In genomic region chr6:97179367-97179828, GRCm38 (mm10) we compare ENCODE assay signal across 8 mouse cellular contexts. TPM values are rescaled to one million over a fixed set of nuclear protein-coding genes. Genes with fewer than 3 reads are reported as not detected.
DNase-seq lines count a peak whose midpoint lies in the region; ATAC-seq and TF ChIP-seq lines count a peak whose summit lies in the region.

No protein-coding gene starts in this region.

- ATAC-seq in heart, embryonic 12.5 days (ENCODE audit: insufficient number of reproducible peaks, low FRiP score): peak; percentile 69
- peak; percentile 48 for ATAC-seq in limb, embryonic 12.5 days (ENCODE audit: insufficient number of reproducible peaks, insufficient read depth, low FRiP score, low TSS enrichment, low read depth)
- ATAC-seq in neural tube, embryonic 14.5 days (ENCODE audit: low read depth): no peak; the same call in 1 of the 2 replicates

- peak overlapping the region; percentile 92 for H3K9ac ChIP-seq in heart, embryonic 12.5 days
- peak overlapping the region; percentile 94 for H3K9ac ChIP-seq in ES-E14 (ENCODE audit: insufficient read depth, low read depth, low read length, poor library complexity, severe bottlenecking)
- peak overlapping the region; percentile 94 for H3K9ac ChIP-seq in limb, embryonic 12.5 days (replicated peaks)
- peak overlapping the region; percentile 92 for H3K9ac ChIP-seq in neural tube, embryonic 14.5 days (replicated peaks; ENCODE audit: low read depth, low read length)

- peak overlapping the region; percentile 70 for H3K4me3 ChIP-seq in heart, embryonic 12.5 days
- peak overlapping the region; percentile 92 to 94 for H3K4me3 ChIP-seq in ES-E14 (ENCODE audit: insufficient read depth in 1 of 2, low read depth in 1 of 2, low read length in 2 of 2, poor library complexity in 1 of 2, severe bottlenecking in 1 of 2)
- H3K4me3 ChIP-seq in limb, embryonic 12.5 days (replicated peaks): peak overlapping the region; percentile 97
- H3K4me3 ChIP-seq in neural tube, embryonic 14.5 days (ENCODE audit: low read depth, low read length): peak overlapping the region; percentile 98

- H3K9me3 ChIP-seq in heart, embryonic 12.5 days (replicated peaks): no peaks in the 10 kb centered on the region
- H3K9me3 ChIP-seq in ES-E14 (ENCODE audit: control insufficient read depth, insufficient read depth, low read depth, low read length): no peaks in the 10 kb centered on the region
- H3K9me3 ChIP-seq in limb, embryonic 12.5 days: no peaks in the 10 kb centered on the region
- no peaks in the 10 kb centered on the region for H3K9me3 ChIP-seq in neural tube, embryonic 14.5 days (ENCODE audit: control insufficient read depth, low read length)

- intact Hi-C loops in heart, postnatal 36 days (cut with DNase I): loop anchor here (2.0 to 10.0 kb wide), 2 partner anchors 31 to 345 kb away; partner anchors contain the start of gene Eogt
- intact Hi-C loops in gastrocnemius, postnatal 36 days (cut with DNase I): loop anchor here (10.0 kb wide), 1 partner anchor 235 kb away; no protein-coding TSS in a partner anchor

- no peaks in the 10 kb centered on the region for H3K27me3 ChIP-seq in heart, embryonic 12.5 days (replicated peaks)
- H3K27me3 ChIP-seq in limb, embryonic 12.5 days: no peaks in the 10 kb centered on the region
- H3K27me3 ChIP-seq in neural tube, embryonic 14.5 days (ENCODE audit: control insufficient read depth, insufficient read depth, low read length): no peaks in the 10 kb centered on the region

- H3K27ac ChIP-seq in heart, embryonic 12.5 days (ENCODE audit: poor library complexity, severe bottlenecking): peak overlapping the region; percentile 93
- peak overlapping the region; percentile 67 for H3K27ac ChIP-seq in ES-E14 (ENCODE audit: insufficient read depth, low read depth, low read length, poor library complexity, severe bottlenecking)
- peak overlapping the region; percentile 94 for H3K27ac ChIP-seq in limb, embryonic 12.5 days
- peak overlapping the region; percentile 87 for H3K27ac ChIP-seq in neural tube, embryonic 14.5 days (ENCODE audit: low read depth, low read length)

- H3K4me2 ChIP-seq in heart, embryonic 12.5 days: peak overlapping the region; percentile 80
- H3K4me2 ChIP-seq in limb, embryonic 12.5 days: peak overlapping the region; percentile 73
- peak overlapping the region; percentile 55 for H3K4me2 ChIP-seq in neural tube, embryonic 14.5 days (ENCODE audit: low read depth, low read length)

- H3K4me1 ChIP-seq in heart, embryonic 12.5 days (replicated peaks): peaks cover 25% of the 10 kb centered on the region
- H3K4me1 ChIP-seq in ES-E14 (ENCODE audit: control insufficient read depth in 2 of 2, insufficient read depth in 2 of 2, low read length in 2 of 2, poor library complexity in 1 of 2): no peaks in the 10 kb centered on the region
- peaks cover 21% of the 10 kb centered on the region for H3K4me1 ChIP-seq in limb, embryonic 12.5 days (replicated peaks)
- H3K4me1 ChIP-seq in neural tube, embryonic 14.5 days (ENCODE audit: control insufficient read depth, insufficient read depth, low read length): peaks cover 16% of the 10 kb centered on the region

- in situ Hi-C loops in ES-E14 (cut with MboI; ENCODE audit: low sequenced_read_pairs in 2 of 2, unreplicated experiment in 2 of 2): no loop called here

- peaks cover 14% of the 10 kb centered on the region for H3K36me3 ChIP-seq in heart, embryonic 12.5 days
- peaks cover 9% of the 10 kb centered on the region for H3K36me3 ChIP-seq in ES-E14 (ENCODE audit: control insufficient read depth, insufficient read depth, low read length, poor library complexity, severe bottlenecking)
- peaks cover 36% of the 10 kb centered on the region for H3K36me3 ChIP-seq in limb, embryonic 12.5 days
- peaks cover 13% of the 10 kb centered on the region for H3K36me3 ChIP-seq in neural tube, embryonic 14.5 days (ENCODE audit: control insufficient read depth, insufficient read depth, low read length)

- 10% methylated on average over 11 of the region's 11 CpGs for WGBS in heart, embryonic 12.5 days
- WGBS in limb, embryonic 12.5 days: 12% methylated on average over 11 of the region's 11 CpGs
- WGBS in neural tube, embryonic 14.5 days: 7% methylated on average over 11 of the region's 11 CpGs

- DNase-seq in heart, postnatal 36 days: no peak
- peak; percentile 44 for DNase-seq in ES-E14 (ENCODE audit: low read depth, low spot score)
- DNase-seq in fibroblast of lung, adult 2 months (ENCODE audit: low read depth): peak; percentile 48
- no peak for DNase-seq in ovary, postnatal 14 days (ENCODE audit: low spot score)
- DNase-seq in gastrocnemius, postnatal 36 days: no peak

TF ChIP-seq in ES-E14, 5 proteins besides CTCF, POLR2A, EP300 and RAD21:
- TF ChIP-seq MAFK (IDR thresholded peaks at IDR 0.05; ENCODE audit: insufficient read depth, low read depth, low read length): no peak
- no peak for TF ChIP-seq CHD2 (IDR thresholded peaks at IDR 0.05; ENCODE audit: low read depth, low read length)
- TF ChIP-seq HCFC1 (IDR thresholded peaks at IDR 0.05; ENCODE audit: borderline replicate concordance, insufficient read depth, low read length): no peak
- no peak for TF ChIP-seq ZC3H11A (IDR thresholded peaks at IDR 0.05; ENCODE audit: borderline replicate concordance, low read depth, low read length)
- no peak for TF ChIP-seq ZNF384 (IDR thresholded peaks at IDR 0.05; ENCODE audit: low read depth, low read length)

RNA-seq across cellular contexts. Expression of gene Tmf1, which starts 0.5 kb away (rescaled TPM):
- 28.7 and 29.9 TPM in 2 replicates for polyA plus RNA-seq in heart, embryonic 12.5 days (2016; fragmentation: Nextera tagmentation; extraction: Ambion mirVana)
- total RNA-seq in heart, postnatal 36 days (2021): 10 to 100 TPM; 38.5 to 39.7 TPM
- 25.8 and 28.2 TPM in 2 replicates for total RNA-seq in ES-E14 (2012; rRNA removed)
- 32.0 and 38.3 TPM in 2 replicates for polyA plus RNA-seq in limb, embryonic 12.5 days (2016; fragmentation: Nextera tagmentation; extraction: Ambion mirVana)
- polyA plus RNA-seq in neural tube, embryonic 14.5 days (2014; fragmentation: Nextera tagmentation; extraction: Ambion mirVana): 40.4 and 42.5 TPM in 2 replicates
- total RNA-seq in gastrocnemius, postnatal 36 days (2021): 10 to 100 TPM; 37.4 to 42.6 TPM

RNA-seq across cellular contexts. Expression of gene Uba3, which starts 26.0 kb away (rescaled TPM):
- polyA plus RNA-seq in heart, embryonic 12.5 days (2016; fragmentation: Nextera tagmentation; extraction: Ambion mirVana): 79.1 and 79.3 TPM in 2 replicates
- total RNA-seq in heart, postnatal 36 days (2021): 10 to 100 TPM; 53.0 to 61.3 TPM
- 70.3 and 76.4 TPM in 2 replicates for total RNA-seq in ES-E14 (2012; rRNA removed)
- polyA plus RNA-seq in limb, embryonic 12.5 days (2016; fragmentation: Nextera tagmentation; extraction: Ambion mirVana): 96.6 and 99.4 TPM in 2 replicates
- polyA plus RNA-seq in neural tube, embryonic 14.5 days (2014; fragmentation: Nextera tagmentation; extraction: Ambion mirVana): 96.3 and 96.8 TPM in 2 replicates
- total RNA-seq in gastrocnemius, postnatal 36 days (2021): 10 to 100 TPM; 31.7 to 32.2 TPM

RNA-seq across cellular contexts. Expression of gene Eogt, which starts 30.4 kb away (rescaled TPM):
- 15.1 and 17.1 TPM in 2 replicates for polyA plus RNA-seq in heart, embryonic 12.5 days (2016; fragmentation: Nextera tagmentation; extraction: Ambion mirVana)
- total RNA-seq in heart, postnatal 36 days (2021): 10 to 100 TPM; 14.5 to 17.0 TPM
- total RNA-seq in ES-E14 (2012; rRNA removed): 7.7 and 10.3 TPM in 2 replicates
- polyA plus RNA-seq in limb, embryonic 12.5 days (2016; fragmentation: Nextera tagmentation; extraction: Ambion mirVana): 13.3 and 14.7 TPM in 2 replicates
- polyA plus RNA-seq in neural tube, embryonic 14.5 days (2014; fragmentation: Nextera tagmentation; extraction: Ambion mirVana): 9.9 and 11.3 TPM in 2 replicates
- total RNA-seq in gastrocnemius, postnatal 36 days (2021): 1 to 10 TPM; 6.1 to 6.6 TPM

RNA-seq across cellular contexts. Expression of gene Arl6ip5, which starts 31.1 kb away (rescaled TPM):
- polyA plus RNA-seq in heart, embryonic 12.5 days (2016; fragmentation: Nextera tagmentation; extraction: Ambion mirVana): 96.9 and 97.9 TPM in 2 replicates
- 100 to 1,000 TPM; 120 to 128 TPM for total RNA-seq in heart, postnatal 36 days (2021)
- 46.5 and 64.5 TPM in 2 replicates for total RNA-seq in ES-E14 (2012; rRNA removed)
- 45.0 and 47.7 TPM in 2 replicates for polyA plus RNA-seq in limb, embryonic 12.5 days (2016; fragmentation: Nextera tagmentation; extraction: Ambion mirVana)
- polyA plus RNA-seq in neural tube, embryonic 14.5 days (2014; fragmentation: Nextera tagmentation; extraction: Ambion mirVana): 64.8 and 80.2 TPM in 2 replicates
- total RNA-seq in gastrocnemius, postnatal 36 days (2021): 100 to 1,000 TPM; 133 to 150 TPM

Comparison
In these comparisons a context has a peak if more than half of its experiments do, and no peak if none do; other contexts are left out.
1. DNase-seq: peak in ES-E14 (single experiment) and fibroblast of lung, adult 2 months (single experiment); none in heart, postnatal 36 days (0 of 2), ovary, postnatal 14 days (single experiment) and gastrocnemius, postnatal 36 days (0 of 2).
2. Peak in every context shown above with its lines, with median percentiles within 50 percentile points of each other: H3K27ac ChIP-seq, H3K4me2 ChIP-seq, H3K4me3 ChIP-seq and H3K9ac ChIP-seq.